ENCODE assay signal across 10 mouse cellular contexts in genomic region chr12:40017955-40018505, GRCm38 (mm10). TPM values are rescaled to one million over a fixed set of nuclear protein-coding genes. Genes with fewer than 3 reads are reported as not detected.
DNase-seq lines count a peak whose midpoint lies in the region; ATAC-seq and TF ChIP-seq lines count a peak whose summit lies in the region.
"Had no signal": no experiment of that assay in that cellular context is flagged by ENCODE, and none has a peak within 500 bp of the region (broad histone marks: within the 10 kb centered on the region; RNA-seq: fewer than 3 reads in every experiment).

No protein-coding gene starts in this region.

- no peak overlapping the region for H3K27ac ChIP-seq in macrophage
- H3K27ac ChIP-seq: hindbrain, embryonic 12.5 days had no signal

- WGBS in lung, adult 2 months: 42% methylated on average over 6 of the region's 6 CpGs
- WGBS in macrophage (ENCODE audit: missing documents): 46% methylated on average over 6 of the region's 6 CpGs

- intact Hi-C loops in left cerebral cortex, postnatal 4 days (cut with DNase I): no loop called here

- no peak for TF ChIP-seq CTCF in lung, adult 2 months (IDR thresholded peaks at IDR 0.05; ENCODE audit: insufficient read depth, low read length)

- no peak for DNase-seq in lung, adult 2 months
- no peak for DNase-seq in lung, adult 18-20 months
- peak; percentile 74 for DNase-seq in CD4-positive helper T cell, adult 2 months (ENCODE audit: low read depth, low spot score)
- peak; percentile 40 for DNase-seq in MN1 (ENCODE audit: low spot score)
- DNase-seq in left cerebral cortex, postnatal 4 days: no peak
- no peak for DNase-seq in right cerebral cortex, postnatal 14 days

- peaks cover 10% of the 10 kb centered on the region for H3K4me1 ChIP-seq in lung, adult 2 months (ENCODE audit: control insufficient read depth, insufficient read depth, low read length)

- ATAC-seq in megakaryocyte-erythroid progenitor cell, adult 5-6 weeks (replicated peaks; ENCODE audit: low FRiP score, low TSS enrichment, poor library complexity, severe bottlenecking): no peak

- TF ChIP-seq POLR2A in lung, adult 2 months (IDR thresholded peaks at IDR 0.05; ENCODE audit: borderline replicate concordance, extremely low read depth, low read depth, low read length): no peak

- H3K36me3 ChIP-seq in macrophage (ENCODE audit: inconsistent target): no peaks in the 10 kb centered on the region
- H3K36me3 ChIP-seq: G1E; hindbrain, embryonic 12.5 days had no signal

- peak overlapping the region; percentile 68 for H3K4me3 ChIP-seq in lung, adult 2 months (replicated peaks; ENCODE audit: extremely low read depth, low read depth, low read length)
- peak overlapping the region; percentile 5; the same call in 1 of the 2 replicates for H3K4me3 ChIP-seq in macrophage (ENCODE audit: inconsistent target)
- H3K4me3 ChIP-seq: hindbrain, embryonic 12.5 days had no signal

- no peaks in the 10 kb centered on the region for H3K79me2 ChIP-seq in macrophage (ENCODE audit: inconsistent target)

RNA-seq across cellular contexts. Expression of gene Arl4a, which starts 19.8 kb away (rescaled TPM):
- polyA plus RNA-seq in lung, adult 2 months (2012; rRNA removed): 7.6 and 7.7 TPM in 2 replicates
- total RNA-seq in macrophage (2018; cell fraction: chromatin; rRNA removed): 10 to 100 TPM in 6 of 26 experiments, 1 to 10 TPM in 20; 4.5 to 15.3 (median 7.9) TPM
- total RNA-seq in macrophage (2018; cell fraction: cytosol; rRNA removed): 10 to 100 TPM in 18 of 26 experiments, 1 to 10 TPM in 8; 7.4 to 16.8 (median 11.7) TPM
- 10 to 100 TPM in 17 of 26 experiments, 1 to 10 TPM in 9; 4.3 to 26.5 (median 12.3) TPM for total RNA-seq in macrophage (2018; cell fraction: nucleus; rRNA removed)
- polyA plus RNA-seq in macrophage (2018): 8.2 to 12.8 TPM (median 10.7 TPM) in 3 replicates
- 10 to 100 TPM; 78.4 to 90.2 TPM for total RNA-seq in left cerebral cortex, postnatal 4 days (2021)
- 58.7 and 90.2 TPM in 2 replicates for total RNA-seq in megakaryocyte-erythroid progenitor cell, adult 5-6 weeks (2014; fragmentation: Nextera tagmentation)
- total RNA-seq in megakaryocyte-erythroid progenitor cell, adult 5-6 weeks (2017): 54.9 and 57.5 TPM in 2 replicates

Comparison
In these comparisons a context has a peak if more than half of its experiments do, and no peak if none do; other contexts are left out.
1. DNase-seq: peak in CD4-positive helper T cell, adult 2 months (single experiment) and MN1 (single experiment); none in lung, adult 2 months (single experiment), lung, adult 18-20 months (0 of 2), left cerebral cortex, postnatal 4 days (single experiment) and right cerebral cortex, postnatal 14 days (single experiment).